Mouse (Mus musculus) intestine, embryonic 14.5 days (tissue): ENCODE results near the gene Rps29. TPM values are rescaled to one million over a fixed set of nuclear protein-coding genes. Genes with fewer than 3 reads are reported as not detected.

Experiments
- ATAC-seq: fragments of 200-750 bp; cut with Nextera tagmentation; replicated peaks from 2 replicates; pipeline ENCODE4 v1.8.0; 2017; ENCODE audit warnings: low read depth, moderate number of reproducible peaks, moderate TSS enrichment, moderate library complexity; ENCODE audit not compliant: low FRiP score, low TSS enrichment
- DNase-seq: peaks from one replicate; pipeline ENCODE4 v3.0.0-alpha.2; 2018; ENCODE audit warnings: low spot score
- H3K27ac ChIP-seq: fragments of 300-500 bp; sonication (generic); 2 replicates; pipeline ENCODE4 v1.5.1; 2014; ENCODE audit warnings: low read depth, mild to moderate bottlenecking, control low read depth
- H3K27me3 ChIP-seq: fragments of 300-500 bp; sonication (generic); replicated peaks from 2 replicates; pipeline ENCODE4 v1.6.1; 2014; ENCODE audit warnings: low read length, control low read depth; ENCODE audit not compliant: control insufficient read depth, insufficient read depth
- H3K36me3 ChIP-seq: fragments of 300-500 bp; sonication (generic); 2 replicates; pipeline ENCODE4 v1.6.1; 2014; ENCODE audit warnings: low read length, control low read depth; ENCODE audit not compliant: control insufficient read depth, insufficient read depth
- H3K4me1 ChIP-seq: fragments of 300-500 bp; sonication (generic); replicated peaks from 2 replicates; pipeline ENCODE4 v1.6.1; 2014; ENCODE audit warnings: low read length, control low read depth, mixed read lengths; ENCODE audit not compliant: control insufficient read depth, insufficient read depth
- H3K4me2 ChIP-seq: fragments of 300-500 bp; sonication (generic); 2 replicates; pipeline ENCODE4 v1.6.1; 2014; ENCODE audit warnings: low read length
- H3K4me3 ChIP-seq: fragments of 300-500 bp; sonication (generic); 2 replicates; pipeline ENCODE4 v1.5.1; 2014; ENCODE audit warnings: low read depth, low read length, control low read depth, mixed read lengths
- H3K9ac ChIP-seq: fragments of 300-500 bp; sonication (generic); 2 replicates; pipeline ENCODE4 v1.6.1; 2014; ENCODE audit warnings: mild to moderate bottlenecking, low read length
- H3K9me3 ChIP-seq: fragments of 300-500 bp; sonication (generic); 2 replicates; pipeline ENCODE4 v1.6.1; 2016; ENCODE audit warnings: low read length, control low read depth; ENCODE audit not compliant: control insufficient read depth
- WGBS: fragments of 180-500 bp; shearing (Covaris S2); extraction: QIAGEN DNeasy Blood & Tissue Kit; methylation state at CpG from one replicate; pipeline ENCODE4 v1.1.7; 2014; 5-methylcytosine and 5-hydroxymethylcytosine counted together
- microRNA-seq: library from miRNA; unstranded; fragments of <30 nt; microRNA quantifications from one replicate; pipeline ENCODE4, GENCODE M21; 2016
- polyA plus RNA-seq: library from polyadenylated mRNA; unstranded; fragments of >200 nt; fragmentation: Nextera tagmentation; extraction: Ambion mirVana; gene quantifications from 2 replicates; pipeline ENCODE4 v1.2.1, GENCODE M21; 2014

Gene Rps29
- polyA plus RNA-seq, 1 experiment from 2014 or later: 2,401 TPM

DNA sequence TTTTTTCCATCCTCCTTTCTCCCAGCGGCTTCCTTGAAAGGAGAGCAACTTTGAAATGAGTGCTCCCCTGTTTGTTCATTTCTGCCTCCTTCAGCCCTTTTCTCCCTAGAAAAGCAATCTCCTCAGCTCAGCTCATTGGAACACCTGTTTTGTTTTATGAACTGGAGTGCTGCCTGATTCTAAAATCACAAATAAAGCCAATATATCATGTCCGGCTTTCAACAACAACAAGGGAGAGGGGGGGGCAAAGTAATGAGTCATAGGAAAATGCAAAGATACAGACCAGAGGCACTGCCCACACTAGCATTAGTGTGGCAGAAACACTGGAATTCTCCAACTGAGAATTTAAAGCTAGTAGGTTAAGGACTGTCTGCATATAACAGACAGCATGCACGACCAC is 31.4 kb downstream of the Rps29 start:
- H3K27ac ChIP-seq: no peak overlapping the region
- 86% methylated on average over 3 of the region's 3 CpGs for WGBS
- no peak overlapping the region for H3K4me2 ChIP-seq
- no peaks in the 10 kb centered on the region for H3K4me1 ChIP-seq
- no peaks in the 10 kb centered on the region for H3K36me3 ChIP-seq
- no peak for DNase-seq
- H3K9me3 ChIP-seq: no peaks in the 10 kb centered on the region
- H3K27me3 ChIP-seq: no peaks in the 10 kb centered on the region
- H3K4me3 ChIP-seq: no peak overlapping the region
- H3K9ac ChIP-seq: no peak overlapping the region
- ATAC-seq: no peak

DNA sequence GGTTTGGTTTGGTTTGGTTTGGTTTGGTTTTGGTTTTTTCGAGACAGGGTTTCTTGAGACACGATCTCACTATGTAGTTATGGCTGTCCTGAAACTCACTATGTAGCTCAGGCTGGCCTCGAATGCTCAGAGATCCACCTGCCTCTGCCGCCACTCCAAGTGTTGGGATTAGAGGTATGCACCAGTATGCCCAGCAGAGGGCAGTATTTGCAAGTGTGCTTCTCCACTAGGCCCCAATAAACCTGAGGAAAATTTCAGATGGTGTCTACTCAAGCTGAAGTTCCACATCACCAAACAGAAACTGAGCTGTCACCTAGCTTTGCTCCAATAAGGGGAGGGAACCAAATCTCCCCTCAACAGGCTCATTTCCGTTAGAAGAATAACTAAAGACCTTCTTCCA is 31.8 kb downstream of the Rps29 start:
- H3K27me3 ChIP-seq: no peaks in the 10 kb centered on the region
- no peak for ATAC-seq
- H3K36me3 ChIP-seq: no peaks in the 10 kb centered on the region
- H3K4me2 ChIP-seq: no peak overlapping the region
- no peaks in the 10 kb centered on the region for H3K4me1 ChIP-seq
- no peak for DNase-seq
- H3K9ac ChIP-seq: no peak overlapping the region
- no peak overlapping the region for H3K27ac ChIP-seq
- H3K4me3 ChIP-seq: no peak overlapping the region
- no peaks in the 10 kb centered on the region for H3K9me3 ChIP-seq
- WGBS: 91% methylated on average over 5 of the region's 5 CpGs

DNA sequence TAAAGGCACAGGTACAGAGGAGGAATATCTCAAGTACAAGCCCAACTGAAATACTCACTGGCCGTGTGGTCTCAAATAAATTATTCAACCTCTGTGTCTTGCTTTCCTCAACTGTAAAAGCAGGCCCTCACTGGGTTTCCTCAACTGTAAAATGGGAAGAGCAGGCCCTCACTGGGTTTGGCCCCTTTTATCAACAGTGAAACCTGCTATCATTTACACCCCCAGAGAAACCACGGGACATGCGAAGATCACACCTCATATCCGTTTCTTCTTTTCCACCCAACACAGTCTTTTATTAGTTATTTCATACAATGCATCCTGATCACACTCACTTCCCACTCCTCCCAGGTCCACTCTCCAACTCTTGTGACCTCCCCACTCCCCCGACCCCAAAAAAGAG is 33.9 kb downstream of the Rps29 start:
- H3K4me1 ChIP-seq: no peaks in the 10 kb centered on the region
- H3K9me3 ChIP-seq: no peaks in the 10 kb centered on the region
- DNase-seq (no peak), ATAC-seq (no peak)
- H3K27ac ChIP-seq: no peak overlapping the region
- H3K4me3 ChIP-seq: no peak overlapping the region
- no peaks in the 10 kb centered on the region for H3K27me3 ChIP-seq
- 90% methylated on average over 5 of the region's 5 CpGs for WGBS
- H3K36me3 ChIP-seq: no peaks in the 10 kb centered on the region
- H3K4me2 ChIP-seq: no peak overlapping the region
- H3K9ac ChIP-seq: no peak overlapping the region

DNA sequence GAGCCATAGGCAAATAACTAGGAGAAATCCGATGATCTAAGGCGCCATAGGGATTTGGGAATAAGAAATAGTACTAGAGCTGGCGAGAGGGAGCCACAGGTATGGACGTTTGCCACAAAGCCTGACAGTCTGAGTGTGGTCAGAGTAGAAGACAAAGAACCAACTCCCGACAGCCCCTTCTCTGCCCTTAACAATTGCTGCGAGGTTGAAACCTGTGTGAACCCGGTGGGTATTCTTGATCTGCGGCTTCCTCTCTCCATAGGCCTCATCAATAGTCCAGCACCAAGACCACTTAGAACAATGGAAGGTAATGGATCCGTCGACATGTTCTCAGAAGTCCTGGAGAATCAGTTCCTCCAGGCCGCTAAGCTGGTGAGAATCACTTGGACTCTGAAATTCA is 36.2 kb downstream of the Rps29 start:
- H3K27ac ChIP-seq: no peak overlapping the region
- H3K36me3 ChIP-seq: no peaks in the 10 kb centered on the region
- H3K4me1 ChIP-seq: no peaks in the 10 kb centered on the region
- no peaks in the 10 kb centered on the region for H3K9me3 ChIP-seq
- ATAC-seq: no peak
- no peaks in the 10 kb centered on the region for H3K27me3 ChIP-seq
- H3K9ac ChIP-seq: no peak overlapping the region
- 90% methylated on average over 11 of the region's 11 CpGs for WGBS
- H3K4me2 ChIP-seq: no peak overlapping the region
- H3K4me3 ChIP-seq: no peak overlapping the region
- no peak for DNase-seq

DNA sequence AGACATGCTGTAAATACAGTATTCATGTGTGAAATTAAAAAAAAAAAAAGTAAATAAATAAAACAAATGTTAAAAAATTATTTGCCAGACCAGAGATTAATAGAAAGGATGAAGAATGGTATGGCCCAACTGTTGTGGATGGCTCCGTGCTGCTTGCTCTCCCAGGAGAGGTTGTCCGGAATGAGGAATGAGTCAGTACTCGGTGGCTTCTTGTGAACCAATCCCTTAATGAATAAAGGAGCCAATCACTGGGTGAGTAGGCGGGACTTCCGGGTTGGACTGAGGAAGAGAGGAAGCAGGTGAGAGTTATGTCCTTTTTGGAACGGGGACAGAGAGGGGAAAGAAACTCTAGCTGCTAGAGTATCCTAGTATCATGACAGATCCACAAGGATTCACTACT is 39.1 kb downstream of the Rps29 start:
- no peak for DNase-seq
- no peak for ATAC-seq
- Histone ChIP-seq H3K4me3 (no peak overlapping the region), H3K9me3 (no peaks in the 10 kb centered on the region), H3K4me2 (no peak overlapping the region), H3K9ac (no peak overlapping the region), H3K36me3 (no peaks in the 10 kb centered on the region), H3K27me3 (no peaks in the 10 kb centered on the region), H3K27ac (no peak overlapping the region), H3K4me1 (no peaks in the 10 kb centered on the region)
- WGBS: 88% methylated on average over 6 of the region's 6 CpGs

Small RNA genes within 50 kb of the gene (microRNA-seq; reads per million reads assigned to microRNA genes)
- gene Gm47287 (not detected), gene Gm47295 (0.59 reads per million)

Other genes starting within 250 kb of the Rps29 start
- gene Lrr1, start 9.6 kb upstream of the Rps29 start, polyA plus RNA-seq: 19.7 and 23.4 TPM in 2 replicates
- 678 and 785 TPM in 2 replicates for gene Rpl36al, start 24.9 kb upstream of the Rps29 start, polyA plus RNA-seq
- gene Mgat2, start 25.0 kb upstream of the Rps29 start, polyA plus RNA-seq: 41.5 and 49.4 TPM in 2 replicates
- gene Gm49383, start 37.9 kb upstream of the Rps29 start, polyA plus RNA-seq: 27.5 and 32.5 TPM in 2 replicates
- 8.1 and 8.7 TPM in 2 replicates for gene Dnaaf2, start 39.2 kb upstream of the Rps29 start, polyA plus RNA-seq
- 25.8 and 29.4 TPM in 2 replicates for gene Gm49384, start 45.1 kb upstream of the Rps29 start, polyA plus RNA-seq
- gene Pole2, start 69.0 kb upstream of the Rps29 start, polyA plus RNA-seq: 28.1 and 29.8 TPM in 2 replicates
- 7.3 and 7.4 TPM in 2 replicates for gene Klhdc1, start 82.0 kb upstream of the Rps29 start, polyA plus RNA-seq
- 120 and 133 TPM in 2 replicates for gene Klhdc2, start 137.5 kb upstream of the Rps29 start, polyA plus RNA-seq
- gene Nemf, start 198.0 kb upstream of the Rps29 start, polyA plus RNA-seq: 69.1 and 78.7 TPM in 2 replicates
- gene Arf6, start 213.0 kb upstream of the Rps29 start, polyA plus RNA-seq: 48.2 and 53.3 TPM in 2 replicates
- 1.1 and 1.5 TPM in 2 replicates for gene Gm9887, start 213.3 kb upstream of the Rps29 start, polyA plus RNA-seq